Mouse (Mus musculus) cerebellum, postnatal 4 days (tissue): ENCODE measurements around the gene Rgl3.
A peak's percentile ranks its signal among the peaks of the same experiment; 100 is the strongest.

Experiments
- DNase-seq, 2 experiments: peaks; one replicate each; pipeline ENCODE4 v3.0.0; 2022; ENCODE audit warnings: low spot score in 2 of 2, mixed read lengths in 1 of 2

The Rgl3 gene

GRCm38 (mm10) chr9:21948146-21948545 lies 41.1 kb downstream of the Rgl3 start:
- DNase-seq = no peak

GRCm38 (mm10) chr9:21947540-21948130 lies 41.6 kb downstream of the Rgl3 start:
- no peak for DNase-seq

GRCm38 (mm10) chr9:21944267-21944666 lies 45.0 kb downstream of the Rgl3 start:
- no peak for DNase-seq

GRCm38 (mm10) chr9:21943638-21944037 lies 45.6 kb downstream of the Rgl3 start:
- no peak for DNase-seq

GRCm38 (mm10) chr9:21943046-21943445 lies 46.2 kb downstream of the Rgl3 start:
- DNase-seq = no peak

GRCm38 (mm10) chr9:21938234-21938855 lies 50.9 kb downstream of the Rgl3 start:
- DNase-seq = no peak

- DNase-seq = no peak
Observed at GRCm38 (mm10) chr9:21937711-21938175, 51.5 kb downstream of the Rgl3 start.

- DNase-seq = peak; percentile 95 to 97
Observed at GRCm38 (mm10) chr9:21936692-21937570, 52.3 kb downstream of the Rgl3 start, which contains the start of gene Plppr2. TSS of gene Plppr2 (plus strand) at chr9:21937033.

- DNase-seq = no peak
Observed at GRCm38 (mm10) chr9:21935466-21936131, 53.6 kb downstream of the Rgl3 start.

- no peak for DNase-seq
Observed at GRCm38 (mm10) chr9:21934021-21934420, 55.2 kb downstream of the Rgl3 start.

GRCm38 (mm10) chr9:21932445-21933137 lies 56.7 kb downstream of the Rgl3 start:
- no peak for DNase-seq

GRCm38 (mm10) chr9:21932006-21932405 lies 57.2 kb downstream of the Rgl3 start:
- no peak for DNase-seq

- DNase-seq = no peak
Observed at GRCm38 (mm10) chr9:21929208-21929607, 60.0 kb downstream of the Rgl3 start.

GRCm38 (mm10) chr9:21927208-21927753 lies 62.0 kb downstream of the Rgl3 start, which contains the start of the genes Ccdc159 and Tmem205:
TSS of gene Ccdc159 (plus strand) at chr9:21927471.
TSS of gene Tmem205 (minus strand) at chr9:21927556.
- peak; percentile 61 to 85 for DNase-seq

- DNase-seq = no peak
Observed at GRCm38 (mm10) chr9:21926784-21927183, 62.5 kb downstream of the Rgl3 start.

- DNase-seq = no peak
Observed at GRCm38 (mm10) chr9:21926155-21926554, 63.1 kb downstream of the Rgl3 start.

- DNase-seq = no peak
Observed at GRCm38 (mm10) chr9:21925506-21925905, 63.7 kb downstream of the Rgl3 start.

- DNase-seq = no peak
Observed at GRCm38 (mm10) chr9:21925034-21925433, 64.2 kb downstream of the Rgl3 start.

GRCm38 (mm10) chr9:21924099-21924493 lies 65.2 kb downstream of the Rgl3 start:
- no peak for DNase-seq

GRCm38 (mm10) chr9:21923490-21924098 lies 65.7 kb downstream of the Rgl3 start:
- no peak for DNase-seq
